Mouse (Mus musculus): ENCODE data around the gene Sgk1.

Gene Sgk1

DNA sequence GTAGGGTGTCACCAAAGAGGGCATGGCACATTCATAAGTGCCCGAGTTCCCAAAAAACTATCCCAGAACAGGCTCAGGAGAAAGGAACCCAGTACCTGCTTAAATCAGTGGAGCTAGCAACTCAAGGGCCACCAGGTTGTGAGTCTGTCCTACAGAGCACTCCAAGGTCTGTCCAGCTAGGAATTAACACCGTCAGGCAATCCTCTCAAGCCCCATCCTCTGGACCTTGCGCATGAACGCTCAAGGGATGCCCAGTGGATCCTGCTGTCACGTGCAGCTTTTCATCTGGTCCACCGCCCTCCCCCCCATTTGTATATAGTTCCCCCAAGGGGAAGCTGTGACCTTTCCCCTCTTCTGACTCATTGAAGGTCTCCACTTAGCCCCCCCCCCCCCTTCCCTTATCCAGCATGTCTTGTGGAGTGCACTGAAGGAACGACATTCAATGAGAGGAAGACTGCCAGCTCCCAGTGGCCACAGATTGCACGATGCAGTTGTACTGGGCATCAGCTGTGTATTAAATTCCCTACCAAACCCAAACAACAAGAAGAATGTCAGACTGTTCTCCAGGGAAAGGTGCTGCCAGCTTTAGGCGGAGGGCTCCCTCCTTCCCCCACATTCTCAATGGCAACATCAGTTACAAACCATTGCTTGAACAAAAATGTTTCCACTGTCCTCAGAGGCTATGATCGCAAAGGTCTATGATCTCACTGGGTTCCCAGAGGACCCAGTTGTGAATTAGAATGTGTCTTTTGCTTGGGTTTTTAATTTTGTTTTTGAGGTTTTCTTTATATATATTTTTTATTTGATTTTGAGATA is 118.7 kb downstream of the Sgk1 start:
- ATAC-seq (ENCODE audit: low TSS enrichment), result no peak

DNA sequence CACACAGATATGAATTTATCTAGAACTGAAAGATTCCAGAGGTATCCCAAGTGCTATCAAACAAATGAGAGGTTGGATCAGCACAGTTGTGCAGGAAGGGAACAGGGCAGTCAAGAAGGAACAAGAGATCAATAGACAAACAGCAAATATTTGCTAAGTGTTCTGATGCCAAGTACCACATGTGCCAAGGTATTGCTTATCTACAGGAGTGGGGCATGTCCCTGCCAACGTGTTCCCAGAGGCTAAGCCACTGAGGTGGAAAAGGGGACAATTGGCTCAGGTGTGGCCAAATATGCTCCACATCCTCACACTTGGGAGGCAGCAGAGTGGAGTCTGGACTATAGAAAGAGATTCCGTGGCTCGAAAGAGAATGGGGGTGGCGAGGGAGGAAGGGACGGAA is 119.6 kb downstream of the Sgk1 start:
- no peak for ATAC-seq (ENCODE audit: low TSS enrichment)

DNA sequence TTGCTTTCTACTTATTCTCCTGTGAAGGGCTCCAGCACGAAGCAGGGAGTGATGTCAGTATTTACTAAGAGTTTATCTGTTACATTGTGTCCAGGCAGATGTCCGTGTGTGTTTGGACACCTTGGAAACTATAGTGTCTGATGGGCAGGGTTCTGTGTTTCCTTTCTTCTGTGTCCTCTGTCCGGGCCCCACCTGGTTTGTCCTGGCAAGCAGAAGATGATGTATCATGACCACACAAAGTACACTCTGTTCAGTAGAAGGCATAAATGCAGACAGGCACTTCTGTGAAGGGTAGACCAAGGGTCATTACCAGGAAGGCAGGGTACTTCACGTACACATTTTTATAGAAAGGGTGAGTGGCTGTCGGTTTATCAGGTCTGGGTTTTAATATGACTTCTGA is 122.8 kb downstream of the Sgk1 start:
- no peak for ATAC-seq (ENCODE audit: low TSS enrichment)

DNA sequence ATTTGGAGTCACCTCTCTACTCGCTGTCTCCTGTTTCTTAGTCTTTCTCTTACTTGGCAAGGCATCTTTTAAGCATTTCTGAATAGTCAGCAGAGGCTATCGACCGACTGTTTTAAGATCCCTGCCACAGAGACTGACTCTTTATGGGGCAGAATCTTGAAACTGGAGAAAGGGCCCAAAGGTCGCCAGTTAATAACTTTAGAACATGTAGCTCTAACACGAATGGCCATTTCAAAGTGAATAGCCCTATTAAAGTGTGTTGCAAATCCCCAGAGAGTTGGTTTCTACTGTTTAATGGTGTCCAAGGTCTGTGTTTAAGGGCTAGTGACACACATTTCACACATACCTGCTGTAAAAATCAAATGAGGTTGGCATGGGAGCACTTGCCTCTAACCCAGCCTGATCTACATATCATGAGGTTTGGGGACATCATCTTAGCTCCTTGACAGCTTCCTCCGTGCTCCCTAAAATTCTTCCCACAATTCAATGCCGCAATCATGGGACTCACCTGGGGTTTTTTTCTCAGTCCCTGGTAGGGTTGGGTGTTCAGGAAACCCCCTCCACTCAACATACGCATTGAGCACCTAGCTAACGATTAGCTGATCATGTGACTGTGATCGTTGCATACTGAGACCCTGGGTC is 125.3 kb downstream of the Sgk1 start:
- no peak for ATAC-seq (ENCODE audit: low TSS enrichment)

DNA sequence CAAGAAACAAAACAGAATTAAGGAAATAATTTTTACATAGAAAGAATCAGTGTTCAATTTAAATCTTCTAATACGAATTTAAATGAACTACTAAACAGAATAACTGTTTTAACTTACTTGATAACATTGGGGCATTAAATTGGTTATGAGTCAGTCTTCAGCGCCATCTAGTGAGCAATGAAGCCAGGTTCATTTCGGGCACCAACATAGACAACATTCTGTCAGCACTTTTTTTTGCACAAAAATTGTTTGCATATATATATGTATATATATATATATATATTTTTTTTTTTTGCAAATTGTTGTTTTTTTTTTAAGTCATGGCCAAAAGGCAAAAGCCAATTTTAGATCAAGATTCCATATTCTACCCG is 125.8 kb downstream of the Sgk1 start:
- peak; percentile 61 for ATAC-seq (ENCODE audit: low TSS enrichment)

DNA sequence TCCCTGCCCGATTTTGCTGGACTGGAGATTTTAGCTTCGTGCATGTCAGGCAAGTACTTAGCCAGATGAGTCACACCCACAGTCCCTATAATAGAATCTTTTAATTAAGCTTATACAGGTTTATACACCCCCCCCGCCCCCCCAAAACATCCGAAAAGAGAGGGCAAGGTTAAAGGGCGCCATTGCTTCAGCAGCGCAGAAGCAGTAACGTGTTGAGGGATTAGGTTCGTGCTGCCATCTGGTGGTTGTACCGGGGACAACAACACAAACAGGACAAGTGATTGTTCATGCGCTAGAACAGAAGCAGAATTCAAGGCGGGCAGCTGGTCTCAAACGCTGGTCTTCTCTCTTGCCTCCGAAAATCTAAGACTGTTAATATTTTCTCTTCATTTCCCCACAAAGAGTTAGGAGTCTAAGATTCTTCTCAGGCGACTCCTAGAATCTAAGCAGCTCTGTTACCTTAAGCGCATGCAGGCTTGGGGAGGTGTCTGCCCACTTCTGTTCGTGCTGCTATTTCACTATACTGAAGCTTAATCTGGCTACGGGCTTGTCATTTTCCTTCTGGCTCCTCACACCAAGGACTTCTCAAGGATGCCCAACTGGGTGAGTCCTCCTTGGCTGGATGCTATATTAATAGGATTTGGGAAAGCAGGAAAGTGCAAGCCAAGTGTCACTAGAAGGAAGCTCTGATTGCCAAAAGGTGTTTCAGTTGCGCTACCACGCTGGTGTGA is 128.3 kb downstream of the Sgk1 start:
- ATAC-seq (ENCODE audit: low TSS enrichment), result peak; percentile 89

DNA sequence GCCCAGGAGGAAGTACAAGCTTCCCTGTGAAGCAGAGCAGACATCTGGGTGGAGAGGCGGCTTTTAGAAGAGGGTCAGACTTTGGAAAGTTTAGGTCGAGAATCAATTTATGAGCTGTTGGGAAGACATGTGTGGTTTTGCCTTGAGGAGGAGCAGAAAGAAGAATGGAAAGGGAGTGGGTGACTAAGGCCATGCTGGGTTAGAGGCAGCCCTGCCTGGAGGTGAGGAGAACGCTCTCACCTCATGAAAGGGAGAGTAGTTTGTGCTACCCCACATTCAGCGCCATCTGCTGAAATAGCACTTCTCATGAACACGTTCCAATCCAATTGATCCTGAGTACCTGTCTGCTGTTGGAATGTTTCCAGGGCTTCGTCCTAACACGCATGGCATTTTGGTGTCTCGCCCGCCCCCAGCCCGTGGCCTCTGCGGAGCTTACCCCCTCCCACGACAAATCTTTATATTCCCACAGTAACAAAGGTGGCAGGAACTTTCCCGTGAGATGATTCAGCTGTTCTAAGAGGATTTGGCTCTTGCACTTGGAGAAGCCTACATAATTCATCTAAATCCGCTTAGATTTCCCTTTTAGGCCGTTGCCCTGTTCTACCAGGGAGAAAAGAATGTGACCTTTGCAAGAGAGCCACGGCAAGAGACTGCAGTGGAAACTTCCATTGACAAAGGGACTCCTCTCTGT is 135.6 kb downstream of the Sgk1 start:
- ATAC-seq (ENCODE audit: low TSS enrichment), result peak; percentile 52

DNA sequence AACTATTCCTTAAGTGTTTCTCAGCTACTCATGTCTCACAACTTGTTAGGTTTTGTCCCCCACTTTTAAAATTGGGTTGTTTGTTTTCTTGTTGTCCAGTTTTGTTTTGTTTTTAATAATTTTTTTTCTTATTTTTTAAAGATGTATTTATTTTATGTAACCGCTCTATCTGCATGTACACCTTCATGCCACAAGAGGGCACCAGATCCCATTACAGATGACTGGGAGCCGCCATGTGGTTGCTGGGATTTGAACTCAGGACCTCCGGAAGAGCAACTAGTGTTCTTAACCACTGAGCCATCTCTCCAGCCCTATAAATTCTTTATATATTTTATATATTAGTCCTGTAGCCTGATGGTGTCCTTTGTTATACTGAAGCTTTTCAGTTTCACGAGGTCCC is 136.6 kb downstream of the Sgk1 start:
- ATAC-seq (ENCODE audit: low TSS enrichment), result no peak

DNA sequence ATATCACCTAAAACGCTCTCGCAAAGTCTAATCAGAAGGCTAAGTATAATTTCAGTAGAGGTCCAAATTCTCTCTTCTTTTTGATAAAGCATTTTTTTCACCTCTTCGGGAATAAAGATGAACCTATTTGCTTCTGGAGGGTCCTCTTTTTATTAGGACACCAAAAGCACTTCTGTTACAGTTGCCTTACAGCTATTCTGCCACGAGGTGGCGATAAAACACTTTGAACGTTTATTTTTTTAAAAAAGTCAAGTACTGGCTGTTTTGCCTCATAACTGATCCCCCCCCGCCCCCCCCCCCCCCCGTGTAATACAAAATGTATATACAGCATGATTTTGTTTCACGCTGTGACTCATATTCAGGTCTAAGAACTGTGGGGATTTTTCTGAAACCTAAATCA is 152.3 kb downstream of the Sgk1 start:
- no peak for ATAC-seq (ENCODE audit: low TSS enrichment)

DNA sequence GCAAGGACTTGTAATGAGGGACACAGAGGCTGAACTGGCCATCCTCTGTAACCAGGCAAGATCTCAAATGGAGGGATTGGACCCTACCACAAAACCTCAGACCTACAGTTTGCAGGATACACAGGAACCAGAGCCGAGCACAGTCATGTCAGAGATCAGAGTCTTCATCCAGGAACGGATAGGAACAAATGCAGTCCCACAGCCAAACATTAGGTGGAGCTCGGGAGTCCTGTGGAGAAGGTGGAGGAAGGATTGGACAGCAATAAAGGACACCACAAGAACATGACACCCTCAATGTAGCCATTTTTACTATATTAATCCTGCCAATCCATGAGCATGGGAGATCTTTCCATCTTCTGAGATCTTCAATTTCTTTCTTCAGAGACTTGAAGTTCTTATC is 154.3 kb downstream of the Sgk1 start:
- peak; percentile 64 for ATAC-seq (ENCODE audit: low TSS enrichment)
